ENCODE assay signal across 8 mouse cellular contexts in genomic region chr2:109694116-109694837, GRCm38 (mm10). TPM values are rescaled to one million over a fixed set of nuclear protein-coding genes. Genes with fewer than 3 reads are reported as not detected.
DNase-seq lines count a peak whose midpoint lies in the region; ATAC-seq and TF ChIP-seq lines count a peak whose summit lies in the region.

No protein-coding gene starts in this region.

- DNase-seq in lung, adult 2 months = peak; percentile 11
- no peak for DNase-seq in lung, postnatal 10 days
- DNase-seq in cerebellum, postnatal 10 days = peak; percentile 36 to 37
- DNase-seq in hindbrain, embryonic 14.5 days (ENCODE audit: low spot score) = no peak
- DNase-seq in adrenal gland, adult 18-20 months (ENCODE audit: low spot score in 2 of 2) = no peak
- no peak for DNase-seq in testis, postnatal 10 days (ENCODE audit: low spot score)

- peaks cover 14% of the 10 kb centered on the region; the same call in 1 of the 2 replicates for H3K27me3 ChIP-seq in hindbrain, embryonic 14.5 days (ENCODE audit: control insufficient read depth, insufficient read depth, low read length)
- 0 out of 2 replicates have a peak, but pooled peaks cover 4% of the 10 kb centered on the region for H3K27me3 ChIP-seq in midbrain, embryonic 16.5 days (ENCODE audit: control insufficient read depth, insufficient read depth, low read depth, low read length)

- no peaks in the 10 kb centered on the region for H3K4me1 ChIP-seq in lung, adult 2 months (ENCODE audit: control insufficient read depth, insufficient read depth, low read length)
- H3K4me1 ChIP-seq in hindbrain, embryonic 14.5 days (replicated peaks; ENCODE audit: control insufficient read depth, insufficient read depth, low read length) = peaks cover 16% of the 10 kb centered on the region
- H3K4me1 ChIP-seq in midbrain, embryonic 16.5 days (ENCODE audit: control insufficient read depth, insufficient read depth, low read length) = peaks cover 15% of the 10 kb centered on the region

- no peak overlapping the region for H3K27ac ChIP-seq in hindbrain, embryonic 14.5 days
- H3K27ac ChIP-seq in midbrain, embryonic 16.5 days (ENCODE audit: low read length) = no peak overlapping the region

- H3K4me3 ChIP-seq in lung, adult 2 months (replicated peaks; ENCODE audit: extremely low read depth, low read depth, low read length) = peak overlapping the region; percentile 56
- H3K4me3 ChIP-seq in hindbrain, embryonic 14.5 days (replicated peaks; ENCODE audit: low read length) = peak overlapping the region; percentile 59
- H3K4me3 ChIP-seq in midbrain, embryonic 16.5 days (ENCODE audit: low read depth, low read length) = peak overlapping the region; percentile 68

- ATAC-seq in hindbrain, embryonic 14.5 days (ENCODE audit: low FRiP score) = peak; percentile 37
- ATAC-seq in midbrain, embryonic 16.5 days = peak; percentile 19
- no peak for ATAC-seq in CD4-positive, CD25-positive, alpha-beta regulatory T cell, adult 4 months

- TF ChIP-seq POLR2A in lung, adult 2 months (IDR thresholded peaks at IDR 0.05; ENCODE audit: borderline replicate concordance, extremely low read depth, low read depth, low read length) = no peak

- H3K4me2 ChIP-seq in hindbrain, embryonic 14.5 days (replicated peaks) = peak overlapping the region; percentile 89
- H3K4me2 ChIP-seq in midbrain, embryonic 16.5 days (ENCODE audit: low read length) = peak overlapping the region; percentile 75

- no peak for TF ChIP-seq CTCF in lung, adult 2 months (IDR thresholded peaks at IDR 0.05; ENCODE audit: insufficient read depth, low read length)

- peak overlapping the region; percentile 65 for H3K9ac ChIP-seq in hindbrain, embryonic 14.5 days
- peak overlapping the region; percentile 71 for H3K9ac ChIP-seq in midbrain, embryonic 16.5 days (ENCODE audit: low read depth, low read length)

- 2% methylated on average over 26 of the region's 26 CpGs for WGBS in lung, adult 2 months
- under 1% methylated on average over 26 of the region's 26 CpGs for WGBS in hindbrain, embryonic 14.5 days
- WGBS in midbrain, embryonic 16.5 days = under 1% methylated on average over 26 of the region's 26 CpGs

- H3K36me3 ChIP-seq in hindbrain, embryonic 14.5 days (replicated peaks; ENCODE audit: control insufficient read depth, insufficient read depth) = no peaks in the 10 kb centered on the region
- no peaks in the 10 kb centered on the region for H3K36me3 ChIP-seq in midbrain, embryonic 16.5 days (ENCODE audit: control insufficient read depth, insufficient read depth, low read length)

- no peaks in the 10 kb centered on the region for H3K9me3 ChIP-seq in hindbrain, embryonic 14.5 days (ENCODE audit: control insufficient read depth, low read length)
- no peaks in the 10 kb centered on the region for H3K9me3 ChIP-seq in midbrain, embryonic 16.5 days (replicated peaks; ENCODE audit: control insufficient read depth, low read length, poor library complexity, severe bottlenecking)

RNA-seq across cellular contexts. Expression of gene Bdnf, which starts 19.8 kb away (rescaled TPM):
- 4.7 and 4.8 TPM in 2 replicates for polyA plus RNA-seq in lung, adult 2 months (2012; rRNA removed)
- 4.2 and 5.3 TPM in 2 replicates for polyA plus RNA-seq in hindbrain, embryonic 14.5 days (2014; fragmentation: Nextera tagmentation; extraction: Ambion mirVana)
- polyA plus RNA-seq in midbrain, embryonic 16.5 days (2015; fragmentation: Nextera tagmentation; extraction: Ambion mirVana) = 7.3 and 9.3 TPM in 2 replicates
- polyA plus RNA-seq in CD4-positive, CD25-positive, alpha-beta regulatory T cell, adult 4 months (2017; shearing (Covaris generic)) = not detected
- total RNA-seq in adrenal gland, adult 18-20 months (2021) = under 1 TPM; 0.13 to 0.16 TPM

Comparison
In these comparisons a context has a peak if more than half of its experiments do, and no peak if none do; other contexts are left out.
1. DNase-seq: peak in lung, adult 2 months (single experiment) and cerebellum, postnatal 10 days (2 of 2); none in lung, postnatal 10 days (single experiment), hindbrain, embryonic 14.5 days (single experiment), adrenal gland, adult 18-20 months (0 of 2) and testis, postnatal 10 days (single experiment).
2. Peak in every context shown above with its lines, with median percentiles within 50 percentile points of each other: H3K4me3 ChIP-seq.